Mouse (Mus musculus) left cerebral cortex, adult 18-20 months (tissue): ENCODE results near the gene Nanos3. TPM values are rescaled to one million over a fixed set of nuclear protein-coding genes. Genes with fewer than 3 reads are reported as not detected.

Experiments
- DNase-seq, 2 experiments: peaks; one replicate each; pipeline ENCODE4 v3.0.0; 2021 to 2022; ENCODE audit warnings: low spot score in 2 of 2, mixed read lengths in 1 of 2
- microRNA-seq, 2 experiments: library from miRNA; unstranded; fragments of <30 nt; microRNA quantifications; one replicate each; pipeline ENCODE4 v1.2.0; 2021
- total RNA-seq, 2 experiments: library from RNA; stranded (reverse); gene quantifications; 2 replicates each; pipeline ENCODE4 v1.2.3; 2021

Gene Nanos3
- total RNA-seq, 2 experiments from 2014 or later = 0.70 to 2.0 TPM

- no peak for DNase-seq
Measured at GRCm38 (mm10) chr8:84130806-84131205, 54.2 kb downstream of the Nanos3 start.

- DNase-seq = no peak
Measured at GRCm38 (mm10) chr8:84128277-84128676, 56.7 kb downstream of the Nanos3 start.

GRCm38 (mm10) chr8:84127202-84127901 lies 57.7 kb downstream of the Nanos3 start:
- no peak for DNase-seq

DNA sequence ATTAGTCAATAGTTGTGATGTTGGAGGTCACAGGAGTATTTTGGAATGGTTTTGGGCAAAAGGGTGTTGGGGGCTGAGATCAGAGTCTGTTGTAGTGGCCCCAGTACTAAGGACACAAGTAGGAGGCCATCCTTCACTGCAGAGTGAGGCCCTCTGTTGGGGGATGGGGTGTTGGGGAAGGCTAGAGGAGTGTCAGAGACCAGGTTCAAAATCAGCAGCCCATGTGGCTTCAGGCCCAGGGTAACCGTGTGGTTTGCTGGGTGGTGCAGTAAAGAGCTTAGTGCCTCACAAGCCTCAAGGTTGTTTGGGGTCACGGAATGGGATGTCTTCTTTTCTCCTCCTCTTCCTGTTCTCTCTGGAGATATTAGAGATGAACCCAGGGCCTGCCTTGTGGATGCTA lies 58.3 kb downstream of the Nanos3 start:
- no peak for DNase-seq

DNA sequence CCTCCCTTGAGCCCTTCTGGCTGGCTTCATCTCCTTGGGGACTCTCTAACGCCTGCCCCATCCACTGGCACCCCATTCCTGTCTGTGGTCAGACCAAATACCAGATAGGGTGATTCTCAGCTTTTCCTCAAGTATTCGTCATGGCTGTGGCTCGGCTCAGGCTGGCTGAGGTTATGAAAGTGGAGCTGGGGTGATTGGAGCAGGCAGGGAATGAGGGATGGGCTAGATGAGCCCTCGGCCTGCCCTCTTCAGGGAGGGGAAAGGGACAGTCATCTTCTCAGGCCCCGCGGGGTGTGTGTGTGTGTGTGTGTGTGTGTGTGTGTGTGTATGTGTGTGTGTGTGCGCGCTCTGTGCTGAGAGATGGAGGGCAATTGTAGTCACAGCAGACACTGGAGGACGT lies 59.4 kb downstream of the Nanos3 start, which contains the start of gene Podnl1:
Gene Podnl1 (plus strand): TSS at position 334 of the 400 bp plus-strand sequence.
- no peak for DNase-seq

Small RNAs within 50 kb of the gene (microRNA-seq; reads per million reads assigned to microRNA genes)
- 0 reads per million in 2 experiments for gene Gm25110
- 1,380 to 1,501 reads per million in 2 experiments for gene Mir181c
- 1,468 to 1,583 reads per million in 2 experiments for gene Mir181d
- 12,412 to 13,142 reads per million in 2 experiments for gene Mir23a
- 0 reads per million in 2 experiments for gene Mir24-2
- gene Mir27a = 161 to 163 reads per million in 2 experiments
- 0 reads per million in 2 experiments for gene Mir3074-2

Other genes with a start within 250 kb of the Nanos3 start
- gene Gm10644, start 230.0 kb downstream of the Nanos3 start, total RNA-seq = under 1 TPM; 0.53 to 0.66 TPM
- under 1 TPM; 0.37 to 0.42 TPM for gene Asf1b, start 229.7 kb downstream of the Nanos3 start, total RNA-seq
- gene Prkaca, start 212.2 kb downstream of the Nanos3 start, total RNA-seq = 100 to 1,000 TPM; 259 to 269 TPM
- 10 to 100 TPM; 45.1 to 45.4 TPM for gene Samd1, start 187.5 kb downstream of the Nanos3 start, total RNA-seq
- gene 1700067K01Rik, start 183.7 kb downstream of the Nanos3 start, total RNA-seq = under 1 TPM; 0.42 to 0.53 TPM
- under 1 TPM in 1 of 2 experiments, not detected in 1; 0.61 TPM for gene 2210011C24Rik, start 173.0 kb downstream of the Nanos3 start, total RNA-seq
- 1 to 10 TPM; 1.8 to 2.7 TPM for gene Palm3, start 163.7 kb downstream of the Nanos3 start, total RNA-seq
- gene Il27ra, start 142.6 kb downstream of the Nanos3 start, total RNA-seq = under 1 TPM; 0.30 to 0.52 TPM
- gene Rln3, start 140.2 kb downstream of the Nanos3 start, total RNA-seq = not detected
- gene Gm10643, start 120.1 kb downstream of the Nanos3 start, total RNA-seq = 1 to 10 TPM; 2.9 to 3.5 TPM
- gene Rfx1, start 118.4 kb downstream of the Nanos3 start, total RNA-seq = 10 to 100 TPM; 23.1 to 25.3 TPM
- gene Dcaf15, start 80.4 kb downstream of the Nanos3 start, total RNA-seq = 10 to 100 TPM; 17.7 to 18.2 TPM
- gene Podnl1, start 59.2 kb downstream of the Nanos3 start, total RNA-seq = not detected
- gene Cc2d1a, start 37.3 kb downstream of the Nanos3 start, total RNA-seq = 10 to 100 TPM; 47.1 to 55.6 TPM
- gene 4930432K21Rik, start 37.2 kb downstream of the Nanos3 start, total RNA-seq = 1 to 10 TPM; 2.0 to 3.1 TPM
- 10 to 100 TPM; 16.8 to 19.1 TPM for gene Zswim4, start 51.8 kb upstream of the Nanos3 start, total RNA-seq
- 100 to 1,000 TPM; 136 to 146 TPM for gene D8Ertd738e, start 64.5 kb upstream of the Nanos3 start, total RNA-seq
- 10 to 100 TPM; 13.2 to 15.6 TPM for gene Mri1, start 72.1 kb upstream of the Nanos3 start, total RNA-seq
- 10 to 100 TPM; 21.0 to 23.5 TPM for gene Ccdc130, start 85.2 kb upstream of the Nanos3 start, total RNA-seq
- 100 to 1,000 TPM; 188 to 195 TPM for gene Cacna1a, start 203.2 kb upstream of the Nanos3 start, total RNA-seq